Mouse (Mus musculus): Measurements from ENCODE around the gene Zgpat. TPM values are rescaled to one million over a fixed set of nuclear protein-coding genes. Genes with fewer than 3 reads are reported as not detected.

Zgpat gene
- total RNA-seq, 2 experiments from 2014 or later: 13.1 to 18.3 TPM

GRCm38 (mm10) chr2:181384919-181385391 lies 20.2 kb downstream of the Zgpat start:
- peak; percentile 77 for DNase-seq

- peak; percentile 72 for DNase-seq
Measured at GRCm38 (mm10) chr2:181385885-181386284, 21.2 kb downstream of the Zgpat start.

- no peak for DNase-seq
Measured at GRCm38 (mm10) chr2:181386663-181387210, 22.0 kb downstream of the Zgpat start.

GRCm38 (mm10) chr2:181390136-181390870 lies 25.6 kb downstream of the Zgpat start:
- no peak for DNase-seq

DNA sequence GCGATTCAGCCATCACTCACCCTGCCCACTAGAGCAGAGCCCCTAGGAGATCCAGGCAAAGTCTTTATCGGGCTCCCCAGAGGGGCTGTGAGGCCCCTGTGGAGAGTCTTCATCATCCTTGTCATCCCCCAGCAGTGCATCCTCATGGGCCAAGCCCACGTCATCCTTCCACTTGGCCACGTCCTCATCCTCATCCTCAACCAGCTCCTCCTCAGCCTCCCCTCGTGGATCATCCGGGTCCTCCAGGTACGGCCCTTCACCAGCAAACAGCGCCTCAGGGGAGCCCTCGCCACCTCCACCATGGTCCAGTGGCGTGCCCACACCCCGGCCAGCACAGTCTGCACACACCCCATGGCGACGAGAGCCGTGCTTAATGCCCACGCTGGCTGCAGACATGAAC lies 26.3 kb downstream of the Zgpat start:
- DNase-seq: no peak

- no peak for DNase-seq
Measured at GRCm38 (mm10) chr2:181391541-181391940, 26.8 kb downstream of the Zgpat start.

DNA sequence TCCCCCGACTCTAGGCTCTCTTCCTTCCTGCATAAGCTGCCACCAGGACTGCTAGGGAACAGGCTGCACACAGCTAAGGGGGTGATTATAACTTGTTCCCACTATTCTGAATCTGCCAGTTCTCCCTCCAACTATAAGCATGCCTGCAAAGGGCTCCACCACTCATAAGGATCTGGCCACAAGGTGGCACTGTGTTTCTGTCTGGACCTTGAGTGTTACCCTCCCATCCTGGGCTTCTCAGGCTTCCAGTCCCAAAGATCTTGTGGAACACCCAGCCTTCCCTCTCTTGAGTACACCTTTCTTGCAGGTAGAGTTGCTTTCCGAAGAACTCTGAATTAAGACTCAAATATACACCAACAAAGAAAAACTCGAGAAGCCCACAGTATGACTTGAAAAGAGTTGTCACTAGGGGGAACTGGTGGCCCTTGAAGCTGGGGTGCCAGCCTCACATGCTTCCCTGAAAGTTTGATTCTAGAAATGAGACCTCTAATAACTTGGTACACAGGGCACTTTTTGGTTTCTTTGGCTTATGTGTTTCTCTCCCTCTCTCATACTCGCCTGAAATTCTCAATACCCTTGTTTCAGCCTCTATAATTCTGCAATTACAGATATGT lies 28.0 kb downstream of the Zgpat start:
- peak; percentile 90 for DNase-seq

DNA sequence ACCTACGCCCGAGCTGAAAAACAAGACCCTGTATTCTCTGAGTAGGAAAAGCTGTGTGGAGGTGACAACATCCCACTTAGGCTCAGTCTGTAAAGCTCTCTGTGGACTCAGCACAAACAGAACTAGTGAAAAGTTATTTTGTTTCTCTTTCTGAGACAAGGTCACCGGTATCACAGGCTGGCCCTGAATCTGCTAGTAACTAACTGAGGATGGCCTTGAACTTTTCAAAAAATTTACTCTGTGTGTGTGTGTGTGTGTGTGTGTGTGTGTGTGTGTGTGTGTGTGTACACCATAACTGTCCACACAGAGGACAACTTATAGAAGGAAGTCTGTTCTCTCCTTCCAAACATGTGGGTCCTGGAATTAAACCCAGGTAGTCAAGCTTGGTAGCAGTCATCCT lies 29.4 kb downstream of the Zgpat start:
- DNase-seq: no peak

DNA sequence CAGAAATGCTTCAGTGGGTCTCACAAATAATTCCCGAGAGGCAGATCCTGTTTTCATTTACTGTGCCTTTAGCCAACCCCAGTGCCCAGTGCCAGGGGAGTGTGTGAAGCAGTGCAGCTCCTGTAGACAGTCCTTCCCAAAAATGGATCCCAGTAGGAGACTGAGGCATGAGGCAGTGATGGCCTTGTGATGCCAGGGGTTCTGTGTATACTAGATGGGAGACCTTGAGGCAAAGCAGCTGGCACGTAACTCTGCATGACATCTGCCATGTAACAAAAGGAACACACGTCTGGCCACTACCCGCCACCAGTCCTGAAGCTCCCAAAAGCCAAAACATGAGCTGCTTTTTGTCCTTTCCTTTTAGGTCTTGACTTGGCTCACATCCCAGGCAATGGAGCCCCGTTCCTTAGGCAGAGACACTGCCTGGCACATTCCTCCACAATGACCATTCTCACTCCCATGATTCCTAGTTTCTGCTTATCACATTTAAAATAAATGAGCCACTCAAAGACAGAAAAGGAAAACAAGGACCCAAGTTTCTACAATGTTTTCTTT lies 32.6 kb downstream of the Zgpat start:
- no peak for DNase-seq

GRCm38 (mm10) chr2:181401497-181401896 lies 36.8 kb downstream of the Zgpat start:
- no peak for DNase-seq

DNA sequence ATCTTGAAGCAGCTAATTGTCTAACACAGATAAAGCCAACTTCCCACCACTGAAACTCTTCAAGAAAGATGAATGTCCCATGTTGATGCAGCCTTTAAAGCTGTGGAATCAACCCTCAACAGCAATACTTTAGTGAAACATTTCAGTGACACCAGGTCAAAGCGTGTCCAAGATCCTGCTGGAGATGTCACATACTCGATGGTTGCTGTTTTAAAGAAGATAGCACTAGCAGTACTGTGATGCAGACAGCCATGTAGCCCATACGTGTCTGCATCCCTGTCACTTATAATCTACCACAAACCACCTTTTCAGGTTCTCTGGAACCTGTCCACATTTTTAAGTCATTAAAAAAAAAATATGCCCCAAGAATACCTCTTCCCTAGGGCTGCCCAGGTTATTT lies 39.0 kb downstream of the Zgpat start:
- no peak for DNase-seq

- DNase-seq: no peak
Measured at GRCm38 (mm10) chr2:181409643-181410042, 44.9 kb downstream of the Zgpat start.

DNA sequence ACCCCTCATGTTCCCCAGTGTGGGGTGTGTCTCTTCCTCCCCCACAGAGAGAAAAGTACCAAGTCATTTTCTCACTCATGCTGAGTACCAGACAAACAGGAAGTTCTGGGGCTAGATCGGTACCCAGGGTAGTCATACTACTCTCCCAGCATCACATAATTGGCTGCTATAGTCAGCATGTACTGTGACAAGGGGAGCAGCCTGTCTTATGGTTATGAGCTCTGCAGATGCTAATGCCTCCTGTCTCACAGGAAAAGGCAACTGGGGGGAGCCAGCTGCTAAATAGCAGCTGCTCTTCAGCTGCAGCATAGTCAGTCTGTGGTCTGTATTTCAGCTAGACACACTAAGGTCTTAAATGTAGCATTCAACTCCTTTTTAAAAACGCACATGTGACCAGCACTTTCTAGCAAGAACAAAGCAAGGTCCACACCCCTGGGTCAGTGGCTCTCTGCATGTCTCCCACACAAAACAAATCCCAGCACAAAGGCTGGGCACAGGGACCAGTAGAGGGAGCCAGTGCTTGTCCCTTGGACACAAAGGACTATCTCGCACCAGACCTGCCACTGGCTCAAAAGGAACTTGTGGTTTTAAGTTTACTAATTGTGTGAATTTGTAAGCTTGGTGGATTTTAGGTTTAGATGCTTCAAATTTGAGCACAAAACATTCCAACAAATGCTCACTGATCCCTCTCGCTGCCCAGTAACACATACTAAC lies 46.2 kb downstream of the Zgpat start:
- DNase-seq: peak; percentile 69

DNA sequence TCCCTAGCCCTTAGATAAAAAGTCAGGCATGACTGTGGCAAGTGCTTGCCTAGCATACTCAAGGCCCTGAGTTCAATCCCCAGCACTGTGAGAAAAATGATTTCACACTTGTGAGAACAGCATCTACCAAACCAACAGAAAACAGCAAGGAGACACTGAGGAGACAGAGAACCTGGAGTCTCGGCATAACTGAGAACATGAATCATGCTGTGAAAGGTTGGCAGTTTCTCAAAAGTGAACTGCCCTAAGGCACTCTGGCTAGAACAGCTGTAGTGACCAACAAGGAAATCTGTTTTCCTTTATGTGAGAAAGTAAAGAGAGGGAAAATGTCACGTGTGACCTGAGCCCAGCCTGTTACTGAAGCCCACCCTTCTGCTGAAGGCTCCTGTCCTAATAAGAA lies 48.4 kb downstream of the Zgpat start:
- no peak for DNase-seq

DNA sequence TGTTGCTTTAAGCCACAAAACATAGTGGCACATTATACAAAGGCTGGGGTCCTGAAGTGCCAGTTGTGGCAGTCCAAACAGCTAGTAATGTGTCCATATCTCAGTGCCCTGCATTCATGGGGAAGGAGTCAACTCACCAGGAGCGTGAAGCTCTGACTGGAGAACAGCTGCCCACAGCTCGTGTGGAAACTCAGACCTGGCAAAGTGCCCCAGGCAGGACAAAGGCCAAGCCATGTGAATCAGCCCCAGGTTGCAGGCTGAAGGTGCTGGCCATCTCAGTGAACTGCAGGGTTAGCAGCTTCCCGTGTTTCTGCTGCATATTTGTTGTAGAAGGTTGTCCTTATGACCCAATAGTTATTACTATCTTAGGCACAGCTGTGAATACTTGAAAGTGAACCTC lies 51.2 kb downstream of the Zgpat start:
- DNase-seq: peak; percentile 67

GRCm38 (mm10) chr2:181419359-181419758 lies 54.6 kb downstream of the Zgpat start:
- no peak for DNase-seq

DNA sequence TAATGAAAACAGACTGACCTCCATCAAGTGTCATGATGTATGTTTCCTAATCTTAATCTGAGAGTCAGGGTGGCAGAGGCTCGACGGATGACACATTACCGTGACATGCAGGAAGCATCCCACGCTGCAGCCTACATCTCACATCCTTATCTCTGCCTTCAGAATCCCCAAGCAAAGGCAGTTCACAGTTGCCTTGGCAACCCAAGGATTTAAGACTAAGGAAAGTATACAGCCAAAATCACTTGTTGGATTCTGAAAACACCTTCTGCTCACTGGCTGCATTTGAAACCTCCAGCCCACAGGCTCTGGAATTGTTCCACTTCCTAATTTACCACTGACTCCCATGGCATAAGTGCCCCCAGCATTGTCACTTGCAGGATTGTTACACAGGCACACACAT lies 55.7 kb downstream of the Zgpat start:
- no peak for DNase-seq

DNA sequence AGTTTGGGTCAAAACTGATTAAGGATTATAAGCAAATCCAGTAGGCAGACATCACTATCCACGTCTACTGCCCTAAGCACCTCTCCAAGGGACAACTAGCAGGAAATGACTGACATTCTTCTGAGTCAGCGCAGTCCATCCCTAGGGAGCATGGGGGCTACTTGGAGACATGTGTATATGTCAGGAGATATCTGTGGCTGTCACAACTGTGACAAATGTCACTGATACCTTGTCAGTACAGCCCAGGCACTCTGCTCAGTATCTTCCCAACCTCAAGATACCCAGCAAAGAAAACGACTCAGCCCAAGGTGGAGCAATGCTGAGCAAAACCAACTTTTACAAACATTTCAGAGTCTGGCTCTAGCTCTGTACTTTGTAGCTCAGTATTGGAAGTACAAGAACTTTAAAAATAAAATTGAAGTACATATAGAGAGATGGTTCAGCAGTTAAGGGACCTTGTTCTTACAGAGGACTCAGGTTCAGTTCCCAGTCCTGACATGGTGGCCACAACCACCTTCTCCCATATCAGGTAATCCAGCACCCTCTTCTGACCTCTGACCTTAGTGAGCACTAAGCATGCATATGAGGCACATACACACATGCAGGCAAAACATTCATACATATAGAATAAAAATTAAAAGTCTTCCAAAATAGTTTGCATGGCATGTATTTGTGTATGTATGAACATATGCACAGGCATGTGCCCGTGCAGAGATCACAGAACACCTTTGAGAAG lies 56.3 kb downstream of the Zgpat start:
- DNase-seq: no peak

- DNase-seq: no peak
Measured at GRCm38 (mm10) chr2:181423834-181424233, 59.1 kb downstream of the Zgpat start.

All from gastrocnemius, postnatal 10 days (tissue).